In genomic region chr13:58400576-58400975, GRCm38 (mm10) we compare ENCODE assay signal across 8 mouse cellular contexts. TPM values are rescaled to one million over a fixed set of nuclear protein-coding genes. Genes with fewer than 3 reads are reported as not detected.
DNase-seq lines count a peak whose midpoint lies in the region; ATAC-seq and TF ChIP-seq lines count a peak whose summit lies in the region.

No protein-coding gene starts in this region.

- H3ac ChIP-seq in myocyte (ENCODE audit: control insufficient read depth, insufficient read length) = peak overlapping the region; percentile 74

- H3K36me3 ChIP-seq in kidney, embryonic 14.5 days (ENCODE audit: control insufficient read depth, insufficient read depth, low read length) = peaks cover 36% of the 10 kb centered on the region
- peaks cover 20% of the 10 kb centered on the region for H3K36me3 ChIP-seq in hindbrain, embryonic 16.5 days (ENCODE audit: control insufficient read depth, insufficient read depth, low read length)
- peaks cover 44% of the 10 kb centered on the region for H3K36me3 ChIP-seq in myocyte (ENCODE audit: control insufficient read depth, insufficient read depth)

- no peaks in the 10 kb centered on the region for H3K27me3 ChIP-seq in kidney, embryonic 14.5 days (ENCODE audit: control insufficient read depth, insufficient read depth, low read length)
- H3K27me3 ChIP-seq in hindbrain, embryonic 16.5 days (replicated peaks; ENCODE audit: control insufficient read depth, insufficient read depth, low read length) = no peaks in the 10 kb centered on the region
- no peaks in the 10 kb centered on the region for H3K27me3 ChIP-seq in myocyte (ENCODE audit: control insufficient read depth, insufficient read depth, insufficient read length)

- no peak for TF ChIP-seq POLR2A in myocyte (IDR thresholded peaks at IDR 0.05; ENCODE audit: insufficient read length, low read depth)

- H3K4me1 ChIP-seq in kidney, embryonic 14.5 days (ENCODE audit: control insufficient read depth, insufficient read depth, low read length) = peaks cover 2% of the 10 kb centered on the region; the same call in 1 of the 2 replicates
- peaks cover 6% of the 10 kb centered on the region for H3K4me1 ChIP-seq in hindbrain, embryonic 16.5 days (ENCODE audit: control insufficient read depth, insufficient read depth, low read depth, low read length)

- no peak for DNase-seq in kidney, adult 11 months
- peak; percentile 57 for DNase-seq in ZHBTc4 (ENCODE audit: low read depth, low spot score)
- DNase-seq in gastrocnemius, postnatal 25 days = no peak

- H3K9me3 ChIP-seq in kidney, embryonic 14.5 days (ENCODE audit: control insufficient read depth, low read length) = no peaks in the 10 kb centered on the region
- no peaks in the 10 kb centered on the region for H3K9me3 ChIP-seq in hindbrain, embryonic 16.5 days (ENCODE audit: control insufficient read depth, low read length)

- H3K79me2 ChIP-seq in myocyte (ENCODE audit: control insufficient read depth, insufficient read depth) = peaks cover 83% of the 10 kb centered on the region

- no peak for ATAC-seq in kidney, embryonic 14.5 days (ENCODE audit: low FRiP score, low TSS enrichment)
- ATAC-seq in hindbrain, embryonic 16.5 days = no peak
- ATAC-seq in megakaryocyte-erythroid progenitor cell, adult 5-6 weeks (replicated peaks; ENCODE audit: low FRiP score, low TSS enrichment, poor library complexity, severe bottlenecking) = no peak
- no peak for ATAC-seq in megakaryocyte progenitor cell, adult 5-6 weeks (replicated peaks; ENCODE audit: poor library complexity)

- no peak overlapping the region for H3K27ac ChIP-seq in kidney, embryonic 14.5 days (ENCODE audit: low read depth, low read length)
- no peak overlapping the region for H3K27ac ChIP-seq in hindbrain, embryonic 16.5 days (ENCODE audit: low read depth, low read length)

- peak overlapping the region; percentile 99 for H3K4me3 ChIP-seq in kidney, embryonic 14.5 days (ENCODE audit: low read length)
- peak overlapping the region; percentile 99 for H3K4me3 ChIP-seq in hindbrain, embryonic 16.5 days (ENCODE audit: low read length)
- peak overlapping the region; percentile 79 for H3K4me3 ChIP-seq in myocyte

- H3K9ac ChIP-seq in kidney, embryonic 14.5 days (ENCODE audit: low read depth, low read length) = peak overlapping the region; percentile 100
- peak overlapping the region; percentile 100 for H3K9ac ChIP-seq in hindbrain, embryonic 16.5 days (ENCODE audit: low read depth, low read length)

- H3K4me2 ChIP-seq in kidney, embryonic 14.5 days (replicated peaks; ENCODE audit: low read depth, low read length) = peak overlapping the region; percentile 73
- H3K4me2 ChIP-seq in hindbrain, embryonic 16.5 days (ENCODE audit: low read length) = peak overlapping the region; percentile 93
- peak overlapping the region; percentile 72 for H3K4me2 ChIP-seq in myocyte (ENCODE audit: low read depth)

- under 1% methylated on average over 11 of the region's 11 CpGs for WGBS in kidney, embryonic 14.5 days
- 1% methylated on average over 11 of the region's 11 CpGs for WGBS in hindbrain, embryonic 16.5 days

TF ChIP-seq in myocyte, 11 proteins besides CTCF, POLR2A, EP300 and RAD21:
- no peak for TF ChIP-seq MAX (IDR thresholded peaks at IDR 0.05; ENCODE audit: low read depth)
- no peak for TF ChIP-seq E2F4 (IDR thresholded peaks at IDR 0.05; ENCODE audit: insufficient read depth)
- TF ChIP-seq USF1 (IDR thresholded peaks at IDR 0.05; ENCODE audit: low read depth) = no peak
- no peak for TF ChIP-seq REST (IDR thresholded peaks at IDR 0.05; ENCODE audit: insufficient read depth, insufficient read length)
- TF ChIP-seq POLR2AphosphoS2 (IDR thresholded peaks at IDR 0.05; ENCODE audit: insufficient read length, low read depth) = no peak
- TF ChIP-seq TCF3 (IDR thresholded peaks at IDR 0.05; ENCODE audit: insufficient read length, low read depth) = no peak
- TF ChIP-seq MYOG (IDR thresholded peaks at IDR 0.05; ENCODE audit: control insufficient read depth in 1 of 3, insufficient read depth in 1 of 3, insufficient read length in 2 of 3, low read depth in 2 of 3) = no peak
- TF ChIP-seq TCF12 (IDR thresholded peaks at IDR 0.05; ENCODE audit: insufficient read depth, poor library complexity, severe bottlenecking) = no peak
- no peak for TF ChIP-seq CEBPB (IDR thresholded peaks at IDR 0.05; ENCODE audit: insufficient read depth, poor library complexity, severe bottlenecking)
- no peak for TF ChIP-seq SRF (IDR thresholded peaks at IDR 0.05; ENCODE audit: control insufficient read depth, insufficient read length, low read depth)

RNA-seq across cellular contexts. Expression of gene Rmi1, which starts 1.5 kb away (rescaled TPM):
- 21.6 and 27.2 TPM in 2 replicates for polyA plus RNA-seq in kidney, embryonic 14.5 days (2014; fragmentation: Nextera tagmentation; extraction: Ambion mirVana)
- 22.2 and 24.2 TPM in 2 replicates for polyA plus RNA-seq in hindbrain, embryonic 16.5 days (2015; fragmentation: Nextera tagmentation; extraction: Ambion mirVana)
- polyA plus RNA-seq in myocyte (2012; fragmentation: generic; extraction: Trizol) = 5.2 TPM
- 39.7 and 45.3 TPM in 2 replicates for total RNA-seq in megakaryocyte-erythroid progenitor cell, adult 5-6 weeks (2014; fragmentation: Nextera tagmentation)
- 38.2 and 40.3 TPM in 2 replicates for total RNA-seq in megakaryocyte-erythroid progenitor cell, adult 5-6 weeks (2017)
- 1 to 10 TPM; 4.8 to 5.5 TPM for total RNA-seq in gastrocnemius, postnatal 25 days (2021)
- total RNA-seq in megakaryocyte progenitor cell, adult 5-6 weeks (2015) = 38.1 and 39.8 TPM in 2 replicates
- total RNA-seq in megakaryocyte progenitor cell, adult 5-6 weeks (2017) = 17.7 and 27.0 TPM in 2 replicates

RNA-seq across cellular contexts. Expression of gene Hnrnpk, which starts 2.6 kb away (rescaled TPM):
- 1,295 and 1,786 TPM in 2 replicates for polyA plus RNA-seq in kidney, embryonic 14.5 days (2014; fragmentation: Nextera tagmentation; extraction: Ambion mirVana)
- 1,201 and 1,280 TPM in 2 replicates for polyA plus RNA-seq in hindbrain, embryonic 16.5 days (2015; fragmentation: Nextera tagmentation; extraction: Ambion mirVana)
- polyA plus RNA-seq in myocyte (2012; fragmentation: generic; extraction: Trizol) = 289 TPM
- total RNA-seq in megakaryocyte-erythroid progenitor cell, adult 5-6 weeks (2014; fragmentation: Nextera tagmentation) = 881 and 1,123 TPM in 2 replicates
- total RNA-seq in megakaryocyte-erythroid progenitor cell, adult 5-6 weeks (2017) = 2,464 and 2,675 TPM in 2 replicates
- total RNA-seq in gastrocnemius, postnatal 25 days (2021) = 100 to 1,000 TPM; 237 to 240 TPM
- 807 and 878 TPM in 2 replicates for total RNA-seq in megakaryocyte progenitor cell, adult 5-6 weeks (2015)
- total RNA-seq in megakaryocyte progenitor cell, adult 5-6 weeks (2017) = 1,846 and 2,313 TPM in 2 replicates

RNA-seq across cellular contexts. Expression of gene 2210016F16Rik, which starts 15.6 kb away (rescaled TPM):
- 28.2 and 29.3 TPM in 2 replicates for polyA plus RNA-seq in kidney, embryonic 14.5 days (2014; fragmentation: Nextera tagmentation; extraction: Ambion mirVana)
- 22.1 and 23.7 TPM in 2 replicates for polyA plus RNA-seq in hindbrain, embryonic 16.5 days (2015; fragmentation: Nextera tagmentation; extraction: Ambion mirVana)
- polyA plus RNA-seq in myocyte (2012; fragmentation: generic; extraction: Trizol) = 3.7 TPM
- total RNA-seq in megakaryocyte-erythroid progenitor cell, adult 5-6 weeks (2014; fragmentation: Nextera tagmentation) = 30.6 and 33.0 TPM in 2 replicates
- 27.4 and 29.2 TPM in 2 replicates for total RNA-seq in megakaryocyte-erythroid progenitor cell, adult 5-6 weeks (2017)
- total RNA-seq in gastrocnemius, postnatal 25 days (2021) = 1 to 10 TPM; 7.0 to 7.2 TPM
- total RNA-seq in megakaryocyte progenitor cell, adult 5-6 weeks (2015) = 17.3 and 20.6 TPM in 2 replicates
- 11.4 and 11.8 TPM in 2 replicates for total RNA-seq in megakaryocyte progenitor cell, adult 5-6 weeks (2017)

RNA-seq across cellular contexts. Expression of gene Kif27, which starts 41.7 kb away (rescaled TPM):
- polyA plus RNA-seq in kidney, embryonic 14.5 days (2014; fragmentation: Nextera tagmentation; extraction: Ambion mirVana) = 0.80 and 1.2 TPM in 2 replicates
- 1.7 and 2.2 TPM in 2 replicates for polyA plus RNA-seq in hindbrain, embryonic 16.5 days (2015; fragmentation: Nextera tagmentation; extraction: Ambion mirVana)
- polyA plus RNA-seq in myocyte (2012; fragmentation: generic; extraction: Trizol) = 0.08 TPM
- total RNA-seq in megakaryocyte-erythroid progenitor cell, adult 5-6 weeks (2014; fragmentation: Nextera tagmentation) = not detected in 2 replicates
- 0.50 and 0.75 TPM in 2 replicates for total RNA-seq in megakaryocyte-erythroid progenitor cell, adult 5-6 weeks (2017)
- under 1 TPM in 1 of 2 experiments, not detected in 1; 0.05 TPM for total RNA-seq in gastrocnemius, postnatal 25 days (2021)
- 0.20 TPM in 1 of 2 replicates, not detected in the other for total RNA-seq in megakaryocyte progenitor cell, adult 5-6 weeks (2015)
- not detected in 2 replicates for total RNA-seq in megakaryocyte progenitor cell, adult 5-6 weeks (2017)
